Mouse (Mus musculus): ENCODE measurements around the gene Skida1. TPM values are rescaled to one million over a fixed set of nuclear protein-coding genes. Genes with fewer than 3 reads are reported as not detected.

Gene Skida1
- polyA plus RNA-seq, 1 experiment from 2014 or later, result 8.1 TPM

- peaks cover 43% of the 10 kb centered on the region for H3K4me1 ChIP-seq
These were observed 16.9 kb downstream of the Skida1 start for GRCm38 (mm10) chr2:18031831-18032537.

DNA sequence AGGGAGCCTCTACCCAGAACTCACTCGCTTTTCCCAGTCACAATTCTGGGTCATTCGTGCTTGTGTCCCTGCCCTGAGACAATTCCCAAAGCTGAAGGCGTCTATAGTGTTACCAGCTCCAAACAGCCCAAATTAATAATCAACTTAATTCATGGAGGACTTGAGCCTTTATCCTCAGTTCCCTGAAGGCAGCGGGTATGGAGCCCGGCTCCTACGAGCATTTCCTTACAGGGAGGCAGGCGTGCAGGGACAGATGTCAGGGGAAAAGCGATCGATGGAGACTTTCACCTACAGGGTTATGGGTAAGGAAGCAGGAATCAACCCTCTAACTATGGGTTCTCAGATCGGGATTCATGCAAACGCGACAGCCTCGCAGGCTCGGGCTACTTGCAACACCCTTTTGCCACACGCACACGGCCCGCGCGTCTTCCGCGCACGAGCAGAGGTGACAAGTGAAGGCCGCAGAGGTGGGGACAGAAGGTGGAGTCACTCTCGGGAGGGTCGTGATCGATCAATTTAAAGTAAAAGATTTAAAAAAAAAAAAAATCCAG lies 17.5 kb downstream of the Skida1 start:
- no peaks in the 10 kb centered on the region for H3K27me3 ChIP-seq (replicated peaks)
- no peaks in the 10 kb centered on the region for H3K36me3 ChIP-seq (replicated peaks)
- no peak overlapping the region for H3K27ac ChIP-seq
- H3K4me3 ChIP-seq, result peak overlapping the region; percentile 32
- no peak for ATAC-seq (replicated peaks)
- no peaks in the 10 kb centered on the region for H3K9me3 ChIP-seq
- 8% methylated on average over 26 of the region's 26 CpGs for WGBS
- H3K4me2 ChIP-seq, result peak overlapping the region; percentile 69
- H3K4me1 ChIP-seq, result peaks cover 50% of the 10 kb centered on the region
- H3K9ac ChIP-seq, result peak overlapping the region; percentile 49

More at GRCm38 (mm10) chr2:18031831-18032537, 16.9 kb downstream of the Skida1 start:
- WGBS, result 3% methylated on average over 34 of the region's 34 CpGs
- Histone ChIP-seq H3K4me2 (peak overlapping the region; percentile 69), H3K9me3 (no peaks in the 10 kb centered on the region), H3K4me3 (peak overlapping the region; percentile 32), H3K27me3 (replicated peaks) (no peaks in the 10 kb centered on the region), H3K9ac (peak overlapping the region; percentile 49), H3K36me3 (replicated peaks) (no peaks in the 10 kb centered on the region), H3K27ac (no peak overlapping the region)
- ATAC-seq (replicated peaks), result no peak

GRCm38 (mm10) chr2:18030581-18030980 lies 18.3 kb downstream of the Skida1 start:
- Histone ChIP-seq H3K4me3 (no peak overlapping the region), H3K27me3 (replicated peaks) (no peaks in the 10 kb centered on the region), H3K4me2 (peak overlapping the region; percentile 69), H3K36me3 (replicated peaks) (no peaks in the 10 kb centered on the region), H3K9me3 (no peaks in the 10 kb centered on the region), H3K9ac (no peak overlapping the region), H3K4me1 (peaks cover 57% of the 10 kb centered on the region), H3K27ac (no peak overlapping the region)
- WGBS, result 35% methylated on average over 8 of the region's 8 CpGs
- ATAC-seq (replicated peaks), result no peak

DNA sequence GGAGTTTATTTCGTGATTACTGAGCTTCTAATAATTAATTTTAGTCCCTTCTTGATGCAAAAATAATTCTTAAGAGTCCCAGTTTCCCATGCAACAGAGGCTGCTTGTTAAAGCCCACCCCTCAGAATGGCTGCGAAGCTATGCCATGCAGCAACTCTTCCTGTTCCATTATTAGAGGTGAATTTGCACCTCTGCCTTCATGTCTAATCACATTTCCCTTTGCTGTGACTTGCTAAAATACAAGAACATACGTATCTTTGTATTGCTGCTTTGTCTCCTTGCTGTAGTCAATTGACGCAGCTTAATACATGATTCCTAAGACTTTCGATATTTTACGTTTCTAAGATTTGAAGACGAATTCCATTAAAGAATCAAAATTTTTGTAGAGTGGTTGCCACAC lies 19.2 kb downstream of the Skida1 start:
- Histone ChIP-seq H3K9ac (no peak overlapping the region), H3K9me3 (no peaks in the 10 kb centered on the region), H3K4me1 (peaks cover 57% of the 10 kb centered on the region), H3K27ac (no peak overlapping the region), H3K4me3 (no peak overlapping the region), H3K27me3 (replicated peaks) (no peaks in the 10 kb centered on the region), H3K36me3 (replicated peaks) (no peaks in the 10 kb centered on the region), H3K4me2 (no peak overlapping the region)
- 51% methylated on average over 7 of the region's 7 CpGs for WGBS
- ATAC-seq (replicated peaks), result no peak

GRCm38 (mm10) chr2:18028140-18029021 lies 20.5 kb downstream of the Skida1 start:
- H3K4me1 ChIP-seq, result peaks cover 47% of the 10 kb centered on the region
- no peaks in the 10 kb centered on the region for H3K27me3 ChIP-seq (replicated peaks)
- H3K36me3 ChIP-seq (replicated peaks), result no peaks in the 10 kb centered on the region
- peak overlapping the region; percentile 66 for H3K9ac ChIP-seq
- peak overlapping the region; percentile 98 for H3K4me2 ChIP-seq
- peak; percentile 70 for ATAC-seq (replicated peaks)
- WGBS, result under 1% methylated on average over 61 of the region's 61 CpGs
- H3K4me3 ChIP-seq, result peak overlapping the region; percentile 62
- peak overlapping the region; percentile 95 for H3K27ac ChIP-seq
- H3K9me3 ChIP-seq, result no peaks in the 10 kb centered on the region

DNA sequence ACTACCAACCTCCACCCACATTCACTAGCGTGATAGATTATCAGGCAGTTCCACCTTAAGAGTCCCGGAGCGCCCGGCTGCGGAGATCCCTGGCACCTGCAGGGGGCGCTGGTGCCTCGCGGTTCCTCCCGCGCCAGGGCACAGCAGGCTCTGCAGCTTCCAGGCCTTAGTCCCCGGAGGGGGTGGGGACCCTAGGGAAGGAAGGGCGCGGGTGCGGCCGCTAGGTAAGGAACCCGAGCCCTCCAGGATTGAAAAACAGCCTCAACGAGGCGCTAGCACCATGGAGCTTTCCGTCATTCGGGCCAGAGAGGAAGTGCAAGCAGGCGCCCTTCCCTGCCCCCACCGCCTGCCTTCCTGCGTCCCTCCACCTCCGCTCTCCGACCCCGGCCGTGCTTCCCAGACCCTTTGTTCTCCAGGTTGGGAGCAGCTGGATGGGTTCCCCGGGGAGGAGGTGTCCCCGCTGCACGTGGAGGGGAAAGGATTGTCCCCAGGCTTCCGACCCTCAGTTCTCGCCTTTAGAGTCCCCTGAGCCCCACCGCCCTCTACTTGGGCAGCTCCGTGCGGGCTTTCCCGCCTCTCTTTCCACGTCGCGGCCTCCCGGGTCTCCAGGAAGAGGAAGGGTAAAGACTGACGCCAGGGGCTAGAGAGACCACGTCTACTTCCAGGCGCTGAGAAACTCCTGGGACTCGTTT lies 21.3 kb downstream of the Skida1 start:
- Histone ChIP-seq H3K27me3 (replicated peaks) (no peaks in the 10 kb centered on the region), H3K36me3 (replicated peaks) (no peaks in the 10 kb centered on the region), H3K9ac (peak overlapping the region; percentile 66), H3K4me2 (peak overlapping the region; percentile 98), H3K4me3 (peak overlapping the region; percentile 62), H3K27ac (peak overlapping the region; percentile 95), H3K9me3 (no peaks in the 10 kb centered on the region), H3K4me1 (peaks cover 39% of the 10 kb centered on the region)
- ATAC-seq (replicated peaks), result peak; percentile 84
- WGBS, result under 1% methylated on average over 44 of the region's 44 CpGs

GRCm38 (mm10) chr2:18026116-18026947 lies 22.5 kb downstream of the Skida1 start:
- H3K4me3 ChIP-seq, result peak overlapping the region; percentile 62
- peak overlapping the region; percentile 98 for H3K4me2 ChIP-seq
- peaks cover 29% of the 10 kb centered on the region for H3K4me1 ChIP-seq
- no peaks in the 10 kb centered on the region for H3K9me3 ChIP-seq
- H3K36me3 ChIP-seq (replicated peaks), result no peaks in the 10 kb centered on the region
- no peaks in the 10 kb centered on the region for H3K27me3 ChIP-seq (replicated peaks)
- ATAC-seq (replicated peaks), result peak; percentile 28
- H3K27ac ChIP-seq, result peak overlapping the region; percentile 95
- WGBS, result 1% methylated on average over 44 of the region's 44 CpGs
- H3K9ac ChIP-seq, result peak overlapping the region; percentile 66

DNA sequence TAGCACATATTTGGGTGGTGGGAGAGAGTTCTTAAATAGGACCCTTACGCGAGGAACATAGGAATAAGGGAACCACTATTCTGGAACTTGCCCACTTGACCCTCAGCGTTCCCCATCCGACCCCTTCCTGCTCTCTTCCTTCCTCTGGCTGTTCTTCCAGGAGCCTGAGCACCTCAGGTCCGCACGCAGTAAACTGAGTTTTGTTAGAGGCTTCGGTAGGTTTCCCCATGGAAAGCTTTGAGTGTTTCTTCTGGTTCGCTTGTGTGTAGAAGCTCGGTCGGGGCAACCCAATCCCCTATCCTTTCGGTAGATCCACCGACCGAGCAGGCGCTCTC lies 23.1 kb downstream of the Skida1 start:
- H3K27me3 ChIP-seq (replicated peaks), result no peaks in the 10 kb centered on the region
- no peaks in the 10 kb centered on the region for H3K36me3 ChIP-seq (replicated peaks)
- peaks cover 24% of the 10 kb centered on the region for H3K4me1 ChIP-seq
- WGBS, result 2% methylated on average over 14 of the region's 14 CpGs
- peak overlapping the region; percentile 62 for H3K4me3 ChIP-seq
- H3K4me2 ChIP-seq, result peak overlapping the region; percentile 98
- no peak for ATAC-seq (replicated peaks)
- peak overlapping the region; percentile 66; the same call in 1 of the 2 replicates for H3K9ac ChIP-seq
- 0 out of 2 replicates have a peak overlapping the region, but pooled peaks have one; percentile 95 for H3K27ac ChIP-seq
- no peaks in the 10 kb centered on the region for H3K9me3 ChIP-seq

GRCm38 (mm10) chr2:18025116-18025515 lies 23.7 kb downstream of the Skida1 start:
- WGBS, result 22% methylated on average over 5 of the region's 5 CpGs
- Histone ChIP-seq H3K4me3 (no peak overlapping the region), H3K4me2 (peak overlapping the region; percentile 98; the same call in 1 of the 2 replicates), H3K9ac (no peak overlapping the region), H3K27me3 (replicated peaks) (no peaks in the 10 kb centered on the region), H3K9me3 (no peaks in the 10 kb centered on the region), H3K4me1 (peaks cover 24% of the 10 kb centered on the region), H3K27ac (no peak overlapping the region), H3K36me3 (replicated peaks) (no peaks in the 10 kb centered on the region)
- ATAC-seq (replicated peaks), result no peak

DNA sequence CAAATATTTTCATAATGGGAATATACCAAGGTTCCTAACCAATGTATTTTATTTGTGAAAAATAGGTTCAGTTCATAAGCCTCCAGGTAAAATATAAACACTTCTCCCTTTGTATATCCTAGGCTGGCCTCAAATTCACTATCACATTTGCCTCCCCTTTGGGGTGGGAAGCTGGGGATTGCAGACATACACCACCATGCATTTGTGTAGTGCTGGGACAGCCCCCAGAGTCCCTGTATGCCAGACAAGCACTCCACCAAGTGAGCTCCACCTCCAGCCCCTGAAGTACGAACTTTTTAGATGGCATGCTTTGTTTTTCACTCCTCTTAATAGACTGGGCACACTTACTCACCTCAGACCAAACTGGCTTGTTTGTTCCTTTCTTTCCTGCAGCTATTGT lies 26.0 kb downstream of the Skida1 start:
- Histone ChIP-seq H3K27me3 (replicated peaks) (no peaks in the 10 kb centered on the region), H3K9me3 (no peaks in the 10 kb centered on the region), H3K9ac (no peak overlapping the region), H3K36me3 (replicated peaks) (no peaks in the 10 kb centered on the region), H3K4me3 (no peak overlapping the region), H3K4me1 (peaks cover 17% of the 10 kb centered on the region), H3K27ac (no peak overlapping the region), H3K4me2 (no peak overlapping the region)
- 68% methylated on average over 1 of the region's 1 CpGs for WGBS
- ATAC-seq (replicated peaks), result no peak

DNA sequence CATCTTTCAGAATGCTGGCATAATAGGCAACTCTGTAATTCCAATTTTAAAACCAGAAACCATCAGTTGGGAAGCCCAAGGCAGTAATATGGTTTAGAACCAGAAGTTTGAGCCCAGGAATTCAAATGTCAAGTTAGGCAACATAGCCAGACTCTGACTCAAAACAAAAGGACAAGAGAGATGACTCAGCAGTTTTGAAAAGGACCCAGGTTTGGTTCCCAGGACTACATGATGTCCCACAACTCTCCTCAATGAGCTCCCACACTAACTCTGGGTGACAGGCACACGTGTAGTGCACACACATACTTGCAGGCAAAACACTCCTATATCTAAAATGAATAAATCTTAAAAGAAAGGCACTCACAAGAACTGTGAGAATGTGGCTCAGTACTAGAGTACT lies 29.7 kb downstream of the Skida1 start:
- no peak overlapping the region for H3K4me3 ChIP-seq
- no peaks in the 10 kb centered on the region for H3K9me3 ChIP-seq
- no peak for ATAC-seq (replicated peaks)
- no peak overlapping the region for H3K27ac ChIP-seq
- H3K27me3 ChIP-seq (replicated peaks), result no peaks in the 10 kb centered on the region
- no peak overlapping the region for H3K9ac ChIP-seq
- H3K4me2 ChIP-seq, result no peak overlapping the region
- no peaks in the 10 kb centered on the region for H3K4me1 ChIP-seq
- WGBS, result 90% methylated on average over 1 of the region's 1 CpGs
- H3K36me3 ChIP-seq (replicated peaks), result no peaks in the 10 kb centered on the region

Data from midbrain, embryonic 15.5 days (tissue).